Mouse (Mus musculus): Measurements from ENCODE around the gene Sh3rf1. TPM values are rescaled to one million over a fixed set of nuclear protein-coding genes. Genes with fewer than 3 reads are reported as not detected.

Sh3rf1 gene
- polyA plus RNA-seq, 1 experiment from 2014 or later: 12.8 TPM

GRCm38 (mm10) chr8:61302029-61302368 is 78.3 kb downstream of the Sh3rf1 start:
- Histone ChIP-seq H3K4me3 (no peak overlapping the region), H3K9me3 (no peaks in the 10 kb centered on the region), H3K36me3 (no peaks in the 10 kb centered on the region), H3K9ac (no peak overlapping the region), H3K27me3 (no peaks in the 10 kb centered on the region), H3K4me2 (replicated peaks) (no peak overlapping the region), H3K4me1 (peaks cover 29% of the 10 kb centered on the region), H3K27ac (peak overlapping the region; percentile 10; the same call in 1 of the 2 replicates)
- no peak for ATAC-seq (ENCODE audit: low FRiP score, low read depth)
- 54% methylated on average over 5 of the region's 5 CpGs for WGBS

DNA sequence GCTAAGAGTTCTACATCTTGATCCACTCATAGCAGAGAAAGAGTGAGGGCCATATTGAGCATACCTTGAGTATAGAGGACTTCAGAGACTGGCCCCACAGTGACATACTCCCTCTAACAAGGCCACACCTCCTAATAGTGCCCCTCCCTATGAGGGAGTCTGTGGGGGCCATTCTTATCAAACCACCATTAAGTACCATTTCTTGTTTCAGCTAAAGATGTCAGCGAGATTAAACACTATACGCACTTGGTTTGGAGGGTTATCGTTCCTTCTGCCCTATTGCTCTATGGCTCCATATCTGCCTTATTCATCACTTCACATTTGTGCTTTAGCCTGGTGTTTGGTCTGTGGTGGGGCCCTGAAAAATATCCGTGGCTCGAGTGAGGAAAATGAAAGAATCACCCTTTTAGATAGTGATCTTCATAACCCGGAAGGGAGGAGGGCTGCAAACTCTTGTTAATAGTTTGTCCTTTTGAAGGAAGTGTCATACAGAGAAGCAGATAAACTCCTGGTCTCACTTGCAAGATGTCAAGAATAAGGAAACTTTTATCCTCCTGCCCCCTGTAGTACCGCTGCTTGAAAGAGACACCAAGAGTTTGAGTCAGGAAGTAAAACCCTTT is 81.9 kb downstream of the Sh3rf1 start:
- no peak overlapping the region for H3K4me3 ChIP-seq
- H3K4me1 ChIP-seq: peaks cover 42% of the 10 kb centered on the region
- no peaks in the 10 kb centered on the region for H3K9me3 ChIP-seq
- H3K27me3 ChIP-seq: no peaks in the 10 kb centered on the region
- WGBS: 94% methylated on average over 7 of the region's 7 CpGs
- H3K36me3 ChIP-seq: no peaks in the 10 kb centered on the region
- no peak for ATAC-seq (ENCODE audit: low FRiP score, low read depth)
- H3K9ac ChIP-seq: no peak overlapping the region
- no peak overlapping the region for H3K4me2 ChIP-seq (replicated peaks)
- no peak overlapping the region for H3K27ac ChIP-seq

- Histone ChIP-seq H3K9me3 (no peaks in the 10 kb centered on the region), H3K4me2 (replicated peaks) (no peak overlapping the region), H3K4me3 (no peak overlapping the region), H3K9ac (no peak overlapping the region), H3K36me3 (no peaks in the 10 kb centered on the region), H3K27ac (no peak overlapping the region; the same call in 1 of the 2 replicates), H3K4me1 (peaks cover 42% of the 10 kb centered on the region), H3K27me3 (no peaks in the 10 kb centered on the region)
- ATAC-seq (ENCODE audit: low FRiP score, low read depth): no peak
- WGBS: 44% methylated on average over 4 of the region's 4 CpGs
Measured at GRCm38 (mm10) chr8:61306501-61307112, 82.9 kb downstream of the Sh3rf1 start.

- no peaks in the 10 kb centered on the region for H3K36me3 ChIP-seq
- no peaks in the 10 kb centered on the region for H3K27me3 ChIP-seq
- no peak overlapping the region for H3K4me2 ChIP-seq (replicated peaks)
- no peak for ATAC-seq (ENCODE audit: low FRiP score, low read depth)
- no peak overlapping the region for H3K4me3 ChIP-seq
- H3K4me1 ChIP-seq: peaks cover 35% of the 10 kb centered on the region
- no peaks in the 10 kb centered on the region for H3K9me3 ChIP-seq
- H3K27ac ChIP-seq: no peak overlapping the region
- no peak overlapping the region for H3K9ac ChIP-seq
Measured at GRCm38 (mm10) chr8:61308896-61309295, 85.2 kb downstream of the Sh3rf1 start.

DNA sequence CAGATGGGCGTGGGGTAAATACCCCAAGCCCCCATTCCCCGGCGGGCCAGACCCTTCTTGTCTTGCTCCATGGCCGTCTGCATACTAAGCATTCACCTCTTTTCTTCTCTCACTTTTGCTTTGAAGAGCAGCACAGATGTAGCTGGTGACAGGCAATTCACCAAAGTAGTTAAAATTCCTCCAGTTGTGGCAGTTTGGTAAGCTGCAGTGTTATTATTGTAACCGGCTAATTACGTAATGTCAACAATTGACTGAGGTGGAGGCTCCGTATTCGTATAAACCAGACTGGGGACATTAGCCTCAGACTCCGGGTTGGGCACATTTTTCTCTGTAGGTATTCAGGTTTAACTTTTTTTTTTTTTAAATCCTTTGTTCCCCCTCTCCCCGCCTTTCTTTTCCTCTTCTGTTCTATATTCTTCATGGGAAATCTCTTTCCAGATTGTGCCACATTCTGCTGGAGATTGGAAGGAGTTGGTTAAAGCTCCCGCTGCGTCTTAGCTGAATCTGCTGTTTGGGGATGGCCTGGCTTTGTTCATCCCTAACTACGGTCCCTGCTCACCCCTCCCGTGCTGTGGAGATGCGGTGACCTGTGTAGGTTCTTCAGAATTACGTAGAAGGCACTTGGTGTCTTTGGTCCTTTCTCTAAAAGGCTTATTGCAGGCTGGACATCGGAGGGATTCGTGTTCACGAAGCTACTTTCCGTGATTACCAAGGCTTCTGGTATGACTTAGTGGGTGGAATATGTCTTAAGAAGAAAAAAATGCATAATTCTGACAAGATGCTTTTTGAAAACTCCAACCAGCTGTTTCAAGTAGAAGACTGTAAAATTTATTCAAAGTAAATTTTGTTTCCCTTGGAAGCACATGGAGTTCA is 86.1 kb downstream of the Sh3rf1 start:
- Histone ChIP-seq H3K4me1 (peaks cover 35% of the 10 kb centered on the region), H3K27ac (peak overlapping the region; percentile 33; the same call in 1 of the 2 replicates), H3K4me3 (no peak overlapping the region), H3K4me2 (replicated peaks) (peak overlapping the region; percentile 45), H3K27me3 (no peaks in the 10 kb centered on the region), H3K9ac (no peak overlapping the region), H3K9me3 (no peaks in the 10 kb centered on the region), H3K36me3 (no peaks in the 10 kb centered on the region)
- no peak for ATAC-seq (ENCODE audit: low FRiP score, low read depth)
- WGBS: 30% methylated on average over 20 of the region's 20 CpGs

- 17% methylated on average over 9 of the region's 9 CpGs for WGBS
- H3K4me1 ChIP-seq: peaks cover 35% of the 10 kb centered on the region
- H3K9ac ChIP-seq: no peak overlapping the region
- no peaks in the 10 kb centered on the region for H3K36me3 ChIP-seq
- no peak overlapping the region for H3K4me3 ChIP-seq
- H3K27ac ChIP-seq: no peak overlapping the region; the same call in 1 of the 2 replicates
- peak overlapping the region; percentile 45; the same call in 1 of the 2 replicates for H3K4me2 ChIP-seq (replicated peaks)
- no peaks in the 10 kb centered on the region for H3K27me3 ChIP-seq
- no peak for ATAC-seq (ENCODE audit: low FRiP score, low read depth)
- H3K9me3 ChIP-seq: no peaks in the 10 kb centered on the region
Measured at GRCm38 (mm10) chr8:61310403-61310871, 86.8 kb downstream of the Sh3rf1 start.

DNA sequence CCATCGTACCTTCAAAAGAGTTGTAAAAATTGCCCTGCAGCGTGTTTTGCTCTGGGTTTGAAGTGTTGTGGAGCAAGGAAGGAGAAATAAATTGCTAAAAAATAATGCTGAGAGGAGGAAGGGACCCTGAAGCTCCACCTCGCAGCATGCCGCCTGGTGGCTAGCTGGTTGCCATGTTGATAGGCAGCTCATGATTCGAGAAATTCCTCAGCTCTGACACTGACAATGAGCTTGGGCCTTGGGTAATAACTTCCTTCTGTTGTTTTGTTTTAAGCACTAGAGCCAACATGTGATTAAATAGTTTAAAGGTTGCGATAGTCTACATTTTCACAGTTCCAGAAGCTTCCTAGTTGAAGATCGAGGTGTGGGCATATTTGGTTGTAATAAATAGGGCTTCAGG is 89.3 kb downstream of the Sh3rf1 start:
- H3K27ac ChIP-seq: no peak overlapping the region
- H3K9me3 ChIP-seq: peaks cover 5% of the 10 kb centered on the region; the same call in 1 of the 2 replicates
- no peaks in the 10 kb centered on the region for H3K36me3 ChIP-seq
- H3K4me2 ChIP-seq (replicated peaks): no peak overlapping the region
- peaks cover 34% of the 10 kb centered on the region for H3K4me1 ChIP-seq
- ATAC-seq (ENCODE audit: low FRiP score, low read depth): no peak
- WGBS: 79% methylated on average over 7 of the region's 7 CpGs
- no peak overlapping the region for H3K4me3 ChIP-seq
- no peak overlapping the region for H3K9ac ChIP-seq
- H3K27me3 ChIP-seq: no peaks in the 10 kb centered on the region

DNA sequence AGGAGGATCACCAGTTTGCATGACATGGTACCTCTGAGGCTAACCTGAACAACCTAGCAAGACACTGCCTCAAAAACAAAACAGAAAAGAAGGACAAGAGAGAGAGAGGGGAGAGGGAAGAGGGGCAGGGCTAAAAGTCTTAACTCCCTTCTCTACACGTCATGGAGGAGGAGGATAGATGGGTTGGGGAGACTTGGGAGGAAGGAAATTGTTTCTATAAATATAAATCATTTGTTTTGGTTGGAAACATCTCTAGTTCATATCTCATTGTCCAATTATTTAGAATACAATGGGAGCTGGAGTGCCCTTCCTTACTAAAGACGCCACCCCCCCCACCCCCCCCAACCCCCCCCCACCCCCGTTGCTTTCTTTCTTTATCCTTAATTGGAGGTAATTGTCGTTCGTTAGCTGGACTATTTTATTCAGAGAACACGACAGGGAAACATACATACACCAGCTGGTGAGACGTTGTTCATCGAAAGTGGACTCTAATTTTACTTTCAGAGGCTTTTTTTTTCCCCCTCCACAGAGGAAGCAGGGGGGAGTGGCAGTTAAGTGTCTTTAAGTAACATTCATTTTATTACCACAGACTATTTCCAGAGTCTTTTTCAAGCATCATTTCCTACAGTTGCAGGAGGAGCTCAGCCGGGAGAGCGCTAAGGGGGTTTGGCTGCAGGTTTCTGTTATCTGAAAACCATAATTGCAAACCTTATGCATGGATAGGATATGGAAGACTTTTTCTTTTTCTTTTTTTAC is 92.5 kb downstream of the Sh3rf1 start:
- Histone ChIP-seq H3K4me2 (replicated peaks) (no peak overlapping the region), H3K27ac (no peak overlapping the region)
- no peak for ATAC-seq (ENCODE audit: low FRiP score, low read depth)

DNA sequence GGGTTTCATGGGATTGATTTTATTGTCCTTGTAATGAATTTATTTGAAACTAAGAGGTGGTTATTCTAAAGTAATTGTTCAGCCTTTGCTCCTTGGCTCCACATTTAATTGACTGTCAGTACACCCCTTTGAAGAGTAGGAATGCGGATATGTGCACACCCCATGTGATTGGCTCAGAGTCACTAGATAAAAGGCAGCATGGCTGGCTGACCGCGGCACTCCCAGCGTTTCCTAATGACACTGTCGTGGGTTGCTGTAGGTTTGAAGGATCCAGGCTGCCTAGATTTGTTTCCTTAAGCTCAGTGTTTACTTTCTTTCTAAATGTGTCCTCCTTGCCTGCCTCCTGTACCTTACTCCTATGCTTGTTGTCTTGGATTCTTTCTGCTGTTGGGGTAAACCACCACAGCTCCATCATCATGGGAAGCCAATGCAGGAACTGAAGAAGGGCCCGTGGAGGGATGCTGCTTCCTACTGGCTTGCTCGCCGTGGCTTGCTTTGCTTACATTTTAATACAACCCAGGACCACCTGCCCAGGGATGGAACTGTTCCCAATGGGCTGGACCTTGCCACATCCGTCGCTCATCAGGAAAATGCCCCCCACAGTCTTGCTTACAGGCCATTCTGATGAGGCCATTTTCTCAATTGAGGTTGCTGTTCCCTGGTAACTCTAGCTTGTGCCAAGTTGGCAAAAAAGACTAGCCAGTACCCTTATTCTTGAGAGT is 93.3 kb downstream of the Sh3rf1 start:
- Histone ChIP-seq H3K27me3 (no peaks in the 10 kb centered on the region), H3K9ac (no peak overlapping the region), H3K4me1 (peaks cover 5% of the 10 kb centered on the region; the same call in 1 of the 2 replicates), H3K4me2 (replicated peaks) (no peak overlapping the region), H3K27ac (no peak overlapping the region), H3K9me3 (peaks cover 5% of the 10 kb centered on the region; the same call in 1 of the 2 replicates), H3K36me3 (no peaks in the 10 kb centered on the region), H3K4me3 (no peak overlapping the region)
- WGBS: 68% methylated on average over 10 of the region's 10 CpGs
- ATAC-seq (ENCODE audit: low FRiP score, low read depth): no peak

More for the DNA sequence above, 92.5 kb downstream of the Sh3rf1 start:
- H3K36me3 ChIP-seq: no peaks in the 10 kb centered on the region
- H3K4me3 ChIP-seq: no peak overlapping the region
- peaks cover 5% of the 10 kb centered on the region; the same call in 1 of the 2 replicates for H3K9me3 ChIP-seq
- peaks cover 8% of the 10 kb centered on the region; the same call in 1 of the 2 replicates for H3K4me1 ChIP-seq
- H3K27me3 ChIP-seq: no peaks in the 10 kb centered on the region
- H3K9ac ChIP-seq: no peak overlapping the region
- 51% methylated on average over 10 of the region's 10 CpGs for WGBS

DNA sequence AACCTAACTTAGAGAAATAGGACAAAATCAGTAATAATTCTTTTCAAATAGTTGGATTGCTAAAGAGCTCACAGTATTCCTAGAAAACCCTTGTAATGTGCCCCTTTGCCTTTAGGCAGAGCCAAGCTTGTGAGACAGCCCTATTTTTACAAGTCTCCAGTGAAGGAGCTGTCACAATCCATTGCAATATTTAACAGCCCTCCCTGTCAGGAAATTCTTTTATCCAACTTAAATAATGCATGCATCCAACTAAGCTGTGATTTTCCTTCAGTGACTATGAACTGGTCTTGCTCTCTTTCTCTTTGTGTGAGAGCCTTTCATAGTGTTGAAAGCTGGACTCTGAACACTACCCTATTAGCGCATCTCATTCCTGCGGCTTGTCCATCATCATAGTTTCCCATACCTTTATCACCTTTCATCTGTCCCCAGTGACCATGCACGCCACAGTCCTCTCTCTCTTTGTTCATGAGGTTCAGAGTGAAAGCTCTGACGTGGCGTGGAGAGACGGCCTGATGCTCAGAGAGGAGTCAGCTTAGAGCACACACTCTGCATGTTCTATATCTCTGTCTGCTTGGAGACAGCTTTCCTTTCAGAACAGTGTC is 94.0 kb downstream of the Sh3rf1 start:
- H3K27ac ChIP-seq: no peak overlapping the region
- peaks cover 5% of the 10 kb centered on the region; the same call in 1 of the 2 replicates for H3K9me3 ChIP-seq
- 88% methylated on average over 6 of the region's 6 CpGs for whole genome bisulfite sequencing
- no peak overlapping the region for H3K9ac ChIP-seq
- H3K36me3 ChIP-seq: no peaks in the 10 kb centered on the region
- no peak for ATAC-seq (ENCODE audit: low FRiP score, low read depth)
- H3K27me3 ChIP-seq: no peaks in the 10 kb centered on the region
- no peak overlapping the region for H3K4me3 ChIP-seq
- H3K4me1 ChIP-seq: peaks cover 11% of the 10 kb centered on the region
- H3K4me2 ChIP-seq (replicated peaks): no peak overlapping the region

- H3K4me3 ChIP-seq: no peak overlapping the region
- peaks cover 39% of the 10 kb centered on the region for H3K4me1 ChIP-seq
- H3K9ac ChIP-seq: no peak overlapping the region
- H3K4me2 ChIP-seq (replicated peaks): no peak overlapping the region
- no peak for ATAC-seq (ENCODE audit: low FRiP score, low read depth)
- peaks cover 5% of the 10 kb centered on the region; the same call in 1 of the 2 replicates for H3K9me3 ChIP-seq
- H3K36me3 ChIP-seq: no peaks in the 10 kb centered on the region
- H3K27ac ChIP-seq: no peak overlapping the region
- no peaks in the 10 kb centered on the region for H3K27me3 ChIP-seq
- 65% methylated on average over 3 of the region's 3 CpGs for WGBS
Measured at GRCm38 (mm10) chr8:61321216-61321615, 97.5 kb downstream of the Sh3rf1 start.
